Mouse (Mus musculus): ENCODE measurements around the gene Specc1l. TPM values are rescaled to one million over a fixed set of nuclear protein-coding genes. Genes with fewer than 3 reads are reported as not detected.
"Not testable (repeated sequence)": the region's sequence is repeated elsewhere in the genome, so short reads cannot be mapped to it uniquely, and the experiment has no call there.

Gene Specc1l
- polyA plus RNA-seq, 1 experiment from 2014 or later = 42.5 TPM

DNA sequence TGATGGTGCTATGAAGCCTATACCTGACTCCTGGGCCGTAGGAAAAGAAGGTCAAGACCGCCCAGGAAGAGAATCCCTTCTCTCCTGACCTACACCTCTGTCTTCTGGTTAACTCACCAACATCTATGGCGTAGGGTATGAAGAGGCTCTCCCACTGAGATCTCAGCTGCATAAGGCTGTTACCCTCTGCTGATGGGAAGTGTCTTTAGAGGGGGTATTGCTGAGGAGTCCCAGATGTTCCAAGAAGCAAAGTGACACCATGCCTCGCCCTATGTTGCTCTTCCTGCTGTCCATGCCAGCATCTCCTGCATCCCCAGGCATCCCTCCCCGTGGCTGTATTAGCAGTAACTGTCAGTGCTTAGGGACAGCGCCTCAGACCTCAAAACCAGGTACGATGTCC, 127.5 kb downstream of the Specc1l start:
- H3K9ac ChIP-seq (replicated peaks; ENCODE audit: low read depth, low read length) = no peak overlapping the region
- H3K4me1 ChIP-seq (replicated peaks; ENCODE audit: control insufficient read depth, insufficient read depth, low read length) = no peaks in the 10 kb centered on the region
- H3K27ac ChIP-seq (ENCODE audit: low read length) = no peak overlapping the region
- no peaks in the 10 kb centered on the region for H3K36me3 ChIP-seq (ENCODE audit: control insufficient read depth, insufficient read depth)
- H3K27me3 ChIP-seq (replicated peaks; ENCODE audit: control insufficient read depth, insufficient read depth, low read length) = no peaks in the 10 kb centered on the region
- WGBS = 92% methylated on average over 7 of the region's 7 CpGs
- no peak overlapping the region for H3K4me2 ChIP-seq (ENCODE audit: low read length)
- H3K4me3 ChIP-seq (replicated peaks; ENCODE audit: low read length) = no peak overlapping the region
- no peak for ATAC-seq
- no peaks in the 10 kb centered on the region for H3K9me3 ChIP-seq (ENCODE audit: control insufficient read depth, low read length)

DNA sequence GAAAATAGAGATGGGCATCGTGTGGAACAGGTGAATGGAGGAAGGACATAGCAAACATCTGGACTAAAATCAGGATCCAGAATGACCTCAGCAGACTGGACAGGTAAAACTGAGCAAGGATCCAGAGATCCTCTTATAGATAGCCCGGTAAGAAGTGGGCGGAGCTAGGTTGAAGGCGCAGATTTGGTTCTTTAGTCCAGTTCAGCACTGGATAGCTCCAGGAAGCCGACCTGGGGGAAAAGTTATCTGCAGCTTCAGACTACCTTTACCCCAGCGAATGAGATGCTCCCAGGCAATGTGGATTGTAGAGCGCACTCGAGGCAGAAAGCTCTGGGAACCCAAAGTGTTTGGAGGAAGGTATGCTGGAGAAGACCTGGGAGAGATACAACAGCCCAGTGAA, 130.1 kb downstream of the Specc1l start:
- Histone ChIP-seq H3K27me3 (replicated peaks; ENCODE audit: control insufficient read depth, insufficient read depth, low read length) (no peaks in the 10 kb centered on the region), H3K36me3 (ENCODE audit: control insufficient read depth, insufficient read depth) (no peaks in the 10 kb centered on the region), H3K4me3 (replicated peaks; ENCODE audit: low read length) (no peak overlapping the region), H3K4me1 (replicated peaks; ENCODE audit: control insufficient read depth, insufficient read depth, low read length) (no peaks in the 10 kb centered on the region), H3K9ac (replicated peaks; ENCODE audit: low read depth, low read length) (no peak overlapping the region), H3K4me2 (ENCODE audit: low read length) (no peak overlapping the region), H3K9me3 (ENCODE audit: control insufficient read depth, low read length) (no peaks in the 10 kb centered on the region), H3K27ac (ENCODE audit: low read length) (no peak overlapping the region)
- no peak for ATAC-seq
- WGBS = 38% methylated on average over 8 of the region's 8 CpGs

DNA sequence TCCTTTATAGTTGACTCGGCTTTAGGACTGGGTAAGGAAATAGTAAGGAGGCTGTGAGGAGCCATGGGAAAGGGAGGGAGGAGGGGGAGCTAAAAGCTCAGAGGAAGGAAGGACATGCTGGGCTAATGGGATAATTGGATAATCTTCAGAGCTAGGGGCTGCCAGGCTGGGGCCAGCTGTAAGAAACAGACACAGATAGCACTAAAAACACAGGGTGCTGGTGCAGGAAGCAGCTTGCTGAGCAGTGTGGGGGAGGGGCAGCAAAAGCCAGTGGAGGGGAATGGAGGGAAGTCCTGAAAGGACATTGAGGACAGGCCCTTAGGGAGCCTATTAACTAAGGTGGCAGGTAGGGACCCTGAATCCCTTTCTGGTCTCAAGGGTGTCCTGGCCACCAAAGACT, 132.7 kb downstream of the Specc1l start:
- WGBS = 61% methylated on average over 1 of the region's 1 CpGs

DNA sequence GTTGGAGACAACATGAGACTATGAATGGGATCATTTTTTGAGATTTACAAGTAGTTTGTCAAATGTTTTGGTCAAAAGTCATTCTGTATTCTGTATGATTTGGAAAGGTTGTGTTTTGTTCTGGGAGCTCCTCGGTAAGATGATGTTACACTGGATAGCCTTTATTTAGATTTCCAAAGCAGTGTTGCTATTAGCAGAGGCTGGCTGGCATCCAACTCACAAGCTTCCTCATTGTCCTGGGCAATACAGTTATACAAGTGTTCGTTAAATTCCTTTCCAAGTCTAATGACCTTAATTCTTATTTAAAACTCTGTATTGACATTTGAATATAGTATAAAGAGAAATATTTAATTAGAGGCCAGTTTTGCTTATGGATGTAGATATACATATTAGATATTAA, 133.4 kb downstream of the Specc1l start:
- Histone ChIP-seq H3K27ac (ENCODE audit: low read length) (no peak overlapping the region), H3K27me3 (replicated peaks; ENCODE audit: control insufficient read depth, insufficient read depth, low read length) (no peaks in the 10 kb centered on the region), H3K4me2 (ENCODE audit: low read length) (no peak overlapping the region), H3K9me3 (ENCODE audit: control insufficient read depth, low read length) (no peaks in the 10 kb centered on the region), H3K36me3 (ENCODE audit: control insufficient read depth, insufficient read depth) (no peaks in the 10 kb centered on the region), H3K4me3 (replicated peaks; ENCODE audit: low read length) (no peak overlapping the region), H3K9ac (replicated peaks; ENCODE audit: low read depth, low read length) (no peak overlapping the region), H3K4me1 (replicated peaks; ENCODE audit: control insufficient read depth, insufficient read depth, low read length) (no peaks in the 10 kb centered on the region)
- ATAC-seq = no peak
- WGBS = 7% methylated on average over 2 of the region's 2 CpGs

More for the DNA sequence above, 132.7 kb downstream of the Specc1l start:
- ATAC-seq = peak; percentile 58; the same call in 1 of the 2 replicates
- H3K9ac ChIP-seq (replicated peaks; ENCODE audit: low read depth, low read length); H3K4me3 ChIP-seq (replicated peaks; ENCODE audit: low read length); H3K27me3 ChIP-seq (replicated peaks; ENCODE audit: control insufficient read depth, insufficient read depth, low read length); H3K4me1 ChIP-seq (replicated peaks; ENCODE audit: control insufficient read depth, insufficient read depth, low read length); H3K27ac ChIP-seq (ENCODE audit: low read length); H3K4me2 ChIP-seq (ENCODE audit: low read length); H3K36me3 ChIP-seq (ENCODE audit: control insufficient read depth, insufficient read depth); H3K9me3 ChIP-seq (ENCODE audit: control insufficient read depth, low read length): not testable (repeated sequence)

DNA sequence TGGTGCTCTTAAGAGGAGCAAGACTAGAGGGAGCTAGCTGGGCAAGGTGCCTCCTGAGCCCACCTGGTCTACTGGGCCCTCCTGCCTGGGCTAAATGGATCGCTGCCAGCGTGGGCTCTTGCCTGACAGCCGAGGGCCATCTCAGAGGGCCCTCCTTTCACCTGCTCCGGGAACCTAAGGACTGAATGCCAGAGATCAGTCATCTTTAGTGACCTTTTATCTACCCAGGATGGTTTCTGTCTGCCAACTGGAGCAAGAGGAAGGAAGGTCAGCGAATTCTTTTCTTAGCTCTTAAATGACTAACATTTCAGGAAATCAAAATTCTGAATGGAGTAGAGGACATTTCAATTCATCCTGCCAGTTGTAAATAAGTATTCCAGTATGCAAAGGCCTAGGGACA, 138.7 kb downstream of the Specc1l start:
- Histone ChIP-seq H3K27ac (ENCODE audit: low read length) (no peak overlapping the region), H3K4me3 (replicated peaks; ENCODE audit: low read length) (no peak overlapping the region), H3K4me2 (ENCODE audit: low read length) (no peak overlapping the region), H3K9ac (replicated peaks; ENCODE audit: low read depth, low read length) (no peak overlapping the region), H3K9me3 (ENCODE audit: control insufficient read depth, low read length) (no peaks in the 10 kb centered on the region), H3K36me3 (ENCODE audit: control insufficient read depth, insufficient read depth) (no peaks in the 10 kb centered on the region), H3K27me3 (replicated peaks; ENCODE audit: control insufficient read depth, insufficient read depth, low read length) (no peaks in the 10 kb centered on the region), H3K4me1 (replicated peaks; ENCODE audit: control insufficient read depth, insufficient read depth, low read length) (no peaks in the 10 kb centered on the region)
- WGBS = 78% methylated on average over 5 of the region's 5 CpGs
- ATAC-seq = no peak

DNA sequence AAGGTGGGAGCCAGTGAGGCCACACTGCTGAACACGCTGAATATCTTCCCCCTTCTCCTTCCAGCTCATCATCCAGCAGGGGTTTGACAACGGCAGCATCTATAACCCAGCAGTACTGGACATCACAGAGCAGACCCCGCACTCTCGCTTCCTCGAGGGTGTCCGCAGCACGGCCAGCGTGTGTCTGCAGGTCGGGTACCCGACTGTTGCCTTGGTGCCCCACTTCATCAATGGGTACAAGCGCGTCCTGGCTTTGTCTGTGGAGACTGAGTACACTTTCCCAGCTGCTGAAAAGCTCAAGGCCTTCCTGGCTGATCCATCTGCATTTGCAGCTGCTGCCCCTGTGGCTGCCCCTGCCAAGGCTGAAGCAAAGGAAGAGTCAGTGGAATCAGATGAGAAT, 140.7 kb downstream of the Specc1l start:
- Histone ChIP-seq H3K27ac (ENCODE audit: low read length) (no peak overlapping the region), H3K36me3 (ENCODE audit: control insufficient read depth, insufficient read depth) (no peaks in the 10 kb centered on the region), H3K27me3 (replicated peaks; ENCODE audit: control insufficient read depth, insufficient read depth, low read length) (no peaks in the 10 kb centered on the region), H3K9ac (replicated peaks; ENCODE audit: low read depth, low read length) (no peak overlapping the region), H3K4me1 (replicated peaks; ENCODE audit: control insufficient read depth, insufficient read depth, low read length) (no peaks in the 10 kb centered on the region), H3K4me2 (ENCODE audit: low read length) (no peak overlapping the region), H3K9me3 (ENCODE audit: control insufficient read depth, low read length) (no peaks in the 10 kb centered on the region), H3K4me3 (replicated peaks; ENCODE audit: low read length) (no peak overlapping the region)
- no peak for ATAC-seq
- WGBS = 95% methylated on average over 12 of the region's 12 CpGs

DNA sequence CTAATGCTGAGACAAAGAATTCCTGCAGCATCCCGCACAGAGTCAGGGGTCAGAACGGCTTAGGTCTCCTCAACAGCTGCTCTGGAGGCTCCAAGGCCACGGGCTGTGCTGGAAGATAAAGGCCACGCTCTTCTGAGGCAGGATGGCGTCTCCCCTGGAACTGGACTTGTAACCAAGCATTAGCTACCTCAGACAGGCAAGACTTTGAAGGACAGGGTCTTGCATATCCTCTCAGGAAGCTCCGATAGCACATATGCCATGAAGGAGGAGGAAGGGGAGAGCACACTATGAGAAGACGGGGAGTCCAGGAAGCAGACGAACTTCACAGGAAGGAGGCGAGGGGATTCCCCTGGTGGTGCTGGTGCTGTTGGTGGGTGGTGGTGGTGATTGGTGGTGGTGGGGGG, 142.0 kb downstream of the Specc1l start:
- not testable (repeated sequence) for ATAC-seq; H3K4me3 ChIP-seq (replicated peaks; ENCODE audit: low read length); H3K9me3 ChIP-seq (ENCODE audit: control insufficient read depth, low read length); H3K4me2 ChIP-seq (ENCODE audit: low read length); H3K9ac ChIP-seq (replicated peaks; ENCODE audit: low read depth, low read length); H3K27me3 ChIP-seq (replicated peaks; ENCODE audit: control insufficient read depth, insufficient read depth, low read length); H3K4me1 ChIP-seq (replicated peaks; ENCODE audit: control insufficient read depth, insufficient read depth, low read length); H3K27ac ChIP-seq (ENCODE audit: low read length); H3K36me3 ChIP-seq (ENCODE audit: control insufficient read depth, insufficient read depth)
- 75% methylated on average over 5 of the region's 9 CpGs for WGBS

DNA sequence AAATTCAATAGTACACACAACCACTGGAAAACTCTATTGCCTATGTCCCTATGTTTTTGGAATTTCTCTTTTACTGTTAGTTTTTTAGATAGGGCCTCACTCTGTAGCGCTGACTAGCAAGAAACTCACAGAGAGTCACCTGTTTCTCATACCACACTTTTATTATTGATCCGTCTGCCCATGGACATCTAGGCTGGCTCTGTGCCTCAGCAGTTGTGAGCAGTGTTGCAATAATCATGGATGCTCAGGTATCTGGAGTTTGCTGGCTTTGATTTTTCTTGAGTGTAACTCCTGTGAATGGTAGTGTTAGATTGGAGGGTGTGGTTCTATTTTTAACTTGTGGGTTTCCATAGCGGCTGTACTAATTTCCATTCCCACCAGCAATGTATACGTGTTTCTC, 143.5 kb downstream of the Specc1l start:
- Histone ChIP-seq H3K4me2 (ENCODE audit: low read length) (no peak overlapping the region), H3K4me3 (replicated peaks; ENCODE audit: low read length) (no peak overlapping the region), H3K36me3 (ENCODE audit: control insufficient read depth, insufficient read depth) (no peaks in the 10 kb centered on the region), H3K9me3 (ENCODE audit: control insufficient read depth, low read length) (no peaks in the 10 kb centered on the region), H3K27ac (ENCODE audit: low read length) (no peak overlapping the region), H3K4me1 (replicated peaks; ENCODE audit: control insufficient read depth, insufficient read depth, low read length) (no peaks in the 10 kb centered on the region), H3K27me3 (replicated peaks; ENCODE audit: control insufficient read depth, insufficient read depth, low read length) (no peaks in the 10 kb centered on the region), H3K9ac (replicated peaks; ENCODE audit: low read depth, low read length) (no peak overlapping the region)
- 72% methylated on average over 4 of the region's 4 CpGs for WGBS
- no peak for ATAC-seq

Other genes starting within 250 kb of the Specc1l start
- 43.9 and 54.3 TPM in 2 replicates for gene Gnaz, start 244.9 kb upstream of the Specc1l start, polyA plus RNA-seq (2015; fragmentation: Nextera tagmentation; extraction: Ambion mirVana)
- gene Rsph14, start 179.5 kb upstream of the Specc1l start, polyA plus RNA-seq (2015; fragmentation: Nextera tagmentation; extraction: Ambion mirVana) = 0.27 and 0.77 TPM in 2 replicates
- gene Rab36, start 175.0 kb upstream of the Specc1l start, polyA plus RNA-seq (2015; fragmentation: Nextera tagmentation; extraction: Ambion mirVana) = 14.3 and 16.8 TPM in 2 replicates
- gene Bcr, start 151.5 kb upstream of the Specc1l start, polyA plus RNA-seq (2015; fragmentation: Nextera tagmentation; extraction: Ambion mirVana) = 14.8 and 17.6 TPM in 2 replicates
- gene Adora2a, start 104.8 kb downstream of the Specc1l start, polyA plus RNA-seq (2015; fragmentation: Nextera tagmentation; extraction: Ambion mirVana) = 9.9 and 11.7 TPM in 2 replicates
- 0.10 TPM in 1 of 2 replicates, not detected in the other for gene Upb1, start 189.0 kb downstream of the Specc1l start, polyA plus RNA-seq (2015; fragmentation: Nextera tagmentation; extraction: Ambion mirVana)